In the genomic region with DNA sequence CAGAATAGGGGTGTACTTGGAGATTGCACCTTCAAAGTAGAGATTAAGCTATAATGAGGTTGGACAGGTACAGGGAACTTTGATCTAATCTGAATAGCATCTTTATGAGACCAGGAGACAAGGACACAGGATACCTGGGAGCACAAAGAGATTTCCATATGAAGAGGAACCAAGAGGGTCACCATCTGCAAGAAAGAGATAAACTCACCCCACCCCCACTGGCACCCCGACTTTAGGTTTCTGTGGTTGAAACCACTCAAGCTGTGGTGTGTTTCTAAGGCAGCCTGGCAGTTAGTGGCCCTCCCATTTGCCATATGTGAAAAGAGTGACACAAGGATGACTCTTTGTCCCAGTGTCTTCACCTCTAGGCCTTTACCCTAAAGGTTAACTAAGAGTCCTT, we compare ENCODE assay signal across 16 mouse cellular contexts.
"Had no signal": no experiment of that assay in that cellular context is flagged by ENCODE, and none has a peak within 500 bp of the region (broad histone marks: within the 10 kb centered on the region; RNA-seq: fewer than 3 reads in every experiment).

No protein-coding gene starts in this region.

- H3K27ac ChIP-seq: limb, embryonic 10.5 days; liver, embryonic 13.5 days; midbrain, embryonic 12.5 days; neural tube, embryonic 15.5 days; stomach, postnatal 0 days had no signal

- H3K9ac ChIP-seq: liver, embryonic 13.5 days; midbrain, embryonic 12.5 days; neural tube, embryonic 15.5 days had no signal

- H3K9me3 ChIP-seq: limb, embryonic 10.5 days; liver, embryonic 13.5 days; megakaryocyte, embryonic 14.5 days; midbrain, embryonic 12.5 days; neural tube, embryonic 15.5 days had no signal

- H3K4me3 ChIP-seq: limb, embryonic 10.5 days; liver, embryonic 13.5 days; midbrain, embryonic 12.5 days; myocyte; neural tube, embryonic 15.5 days had no signal

- DNase-seq: kidney, adult 8-10 months; liver, embryonic 13.5 days; lung, adult 2 months; lung, postnatal 4 days; right cerebral cortex, adult 18-20 months; right cerebral cortex, postnatal 25 days; thymus, postnatal 4 days had no signal

- H3K4me2 ChIP-seq: liver, embryonic 13.5 days; midbrain, embryonic 12.5 days; neural tube, embryonic 15.5 days had no signal

- H3K4me1 ChIP-seq: limb, embryonic 10.5 days; midbrain, embryonic 12.5 days; neural tube, embryonic 15.5 days had no signal

- H3K36me3 ChIP-seq: limb, embryonic 10.5 days; liver, embryonic 13.5 days; midbrain, embryonic 12.5 days; neural tube, embryonic 15.5 days had no signal

- ATAC-seq: intestine, embryonic 16.5 days; lung, postnatal 0 days; midbrain, embryonic 16.5 days had no signal

- H3K27me3 ChIP-seq: liver, embryonic 13.5 days; midbrain, embryonic 12.5 days; neural tube, embryonic 15.5 days had no signal
